Mouse (Mus musculus) stomach, embryonic 14.5 days (tissue): ENCODE measurements at regions not wholly inside any gene's neighbourhood (a gene's known extent, or its start where the extent isn't known, plus 50 kb on each side); places are given as distances from the start of the nearest gene placed in this dataset.
A peak's percentile ranks its signal among the peaks of the same experiment; 100 is the strongest.

Experiments used
- ATAC-seq: fragments of 200-750 bp; cut with Nextera tagmentation; 2 replicates; pipeline ENCODE4 v1.8.0; 2017; ENCODE audit warnings: low read depth, moderate TSS enrichment; ENCODE audit not compliant: insufficient number of reproducible peaks, insufficient read depth, low FRiP score
- H3K27ac ChIP-seq: fragments of 300-500 bp; sonication (generic); 2 replicates; pipeline ENCODE4 v1.5.1; 2014; ENCODE audit warnings: mild to moderate bottlenecking, low read length, moderate library complexity, mixed read lengths
- H3K27me3 ChIP-seq: fragments of 300-500 bp; sonication (generic); 2 replicates; pipeline ENCODE4 v1.6.1; 2014; ENCODE audit warnings: low read length, control low read depth, mixed read lengths; ENCODE audit not compliant: control insufficient read depth, insufficient read depth
- H3K36me3 ChIP-seq: fragments of 300-500 bp; sonication (generic); 2 replicates; pipeline ENCODE4 v1.6.1; 2014; ENCODE audit warnings: mild to moderate bottlenecking, control low read depth, low read length, moderate library complexity, mixed read lengths; ENCODE audit not compliant: control insufficient read depth, insufficient read depth
- H3K4me1 ChIP-seq: fragments of 300-500 bp; sonication (generic); 2 replicates; pipeline ENCODE4 v1.6.1; 2014; ENCODE audit warnings: low read length, control low read depth, mixed read lengths; ENCODE audit not compliant: control insufficient read depth, insufficient read depth
- H3K4me2 ChIP-seq: fragments of 300-500 bp; sonication (generic); replicated peaks from 2 replicates; pipeline ENCODE4 v1.6.1; 2014; ENCODE audit warnings: low read depth, low read length, control low read depth
- H3K4me3 ChIP-seq: fragments of 300-500 bp; sonication (generic); 2 replicates; pipeline ENCODE4 v1.5.1; 2014; ENCODE audit warnings: low read depth, low read length, control low read depth
- H3K9ac ChIP-seq: fragments of 300-500 bp; sonication (generic); replicated peaks from 2 replicates; pipeline ENCODE4 v1.6.1; 2014; ENCODE audit warnings: low read depth, mild to moderate bottlenecking, control low read depth, low read length, moderate library complexity, mixed read lengths
- H3K9me3 ChIP-seq: fragments of 300-500 bp; sonication (generic); 2 replicates; pipeline ENCODE4 v1.6.1; 2016; ENCODE audit warnings: low read depth, low read length, control low read depth; ENCODE audit not compliant: control insufficient read depth
- WGBS: fragments of 180-500 bp; shearing (Covaris S2); extraction: QIAGEN DNeasy Blood & Tissue Kit; methylation state at CpG from one replicate; pipeline ENCODE4 v1.1.7; 2014; 5-methylcytosine and 5-hydroxymethylcytosine counted together

DNA sequence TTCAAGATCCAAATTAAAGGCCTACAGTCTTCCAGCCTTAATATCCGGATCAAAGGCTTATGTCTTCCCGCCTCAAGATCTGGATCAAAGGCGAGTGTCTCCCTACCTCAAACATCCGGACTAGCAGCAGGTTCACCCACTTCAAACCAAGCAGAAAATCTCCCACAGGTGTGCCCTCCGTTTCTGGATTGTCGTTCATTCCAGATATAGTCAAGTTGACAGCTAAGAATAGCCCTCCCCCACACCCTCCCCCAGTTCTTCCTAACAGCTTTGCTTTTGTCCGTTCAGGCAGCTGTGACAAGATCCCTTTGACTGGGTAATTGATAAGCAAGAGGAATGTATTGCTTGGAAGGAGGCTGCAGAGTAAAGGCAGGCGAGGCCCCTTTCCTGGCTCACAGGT is 118.3 kb upstream of the Serp2 start:
- Histone ChIP-seq H3K4me2 (no peak overlapping the region), H3K9ac (no peak overlapping the region), H3K36me3 (no peaks in the 10 kb centered on the region), H3K4me1 (peaks cover 15% of the 10 kb centered on the region; the same call in 1 of the 2 replicates), H3K27me3 (no peaks in the 10 kb centered on the region), H3K27ac (no peak overlapping the region), H3K4me3 (no peak overlapping the region), H3K9me3 (no peaks in the 10 kb centered on the region)
- ATAC-seq = no peak
- 38% methylated on average over 8 of the region's 8 CpGs for WGBS

DNA sequence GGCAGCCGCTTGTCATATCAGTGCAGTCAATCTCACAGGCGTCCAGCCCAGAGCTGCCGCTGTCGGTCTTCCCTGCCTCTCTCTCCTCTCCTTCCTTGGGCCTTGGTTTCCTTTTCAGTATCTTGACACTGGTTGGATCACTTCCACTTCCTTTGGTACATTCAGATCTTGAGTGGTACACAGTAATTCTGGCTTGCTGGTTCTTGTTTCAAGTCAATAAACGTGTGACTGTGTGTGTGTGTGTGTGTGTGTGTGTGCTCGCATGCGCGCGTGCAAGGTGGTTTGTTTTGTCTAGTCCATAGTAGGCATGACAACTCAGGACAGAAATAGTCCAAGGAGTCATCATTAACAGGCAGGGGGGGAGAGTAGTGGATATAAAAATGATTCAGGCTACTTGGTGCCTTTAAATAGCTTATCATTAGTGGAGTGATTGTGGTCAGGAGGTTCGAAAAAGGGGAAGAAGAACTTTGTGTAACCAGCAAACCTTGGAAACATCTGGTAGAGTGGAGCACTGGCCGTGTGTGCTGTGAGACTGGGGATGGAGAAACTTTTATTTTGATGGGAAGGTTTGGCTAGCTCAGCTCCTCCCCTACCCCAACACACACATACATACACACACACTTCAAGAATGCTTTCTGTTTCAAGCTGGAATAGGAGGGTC is 117.1 kb upstream of the Serp2 start:
- Histone ChIP-seq H3K27me3 (no peaks in the 10 kb centered on the region), H3K4me2 (no peak overlapping the region), H3K4me3 (no peak overlapping the region), H3K36me3 (no peaks in the 10 kb centered on the region), H3K9ac (no peak overlapping the region), H3K4me1 (peaks cover 14% of the 10 kb centered on the region; the same call in 1 of the 2 replicates), H3K27ac (no peak overlapping the region), H3K9me3 (no peaks in the 10 kb centered on the region)
- ATAC-seq = no peak
- WGBS = 61% methylated on average over 11 of the region's 11 CpGs

DNA sequence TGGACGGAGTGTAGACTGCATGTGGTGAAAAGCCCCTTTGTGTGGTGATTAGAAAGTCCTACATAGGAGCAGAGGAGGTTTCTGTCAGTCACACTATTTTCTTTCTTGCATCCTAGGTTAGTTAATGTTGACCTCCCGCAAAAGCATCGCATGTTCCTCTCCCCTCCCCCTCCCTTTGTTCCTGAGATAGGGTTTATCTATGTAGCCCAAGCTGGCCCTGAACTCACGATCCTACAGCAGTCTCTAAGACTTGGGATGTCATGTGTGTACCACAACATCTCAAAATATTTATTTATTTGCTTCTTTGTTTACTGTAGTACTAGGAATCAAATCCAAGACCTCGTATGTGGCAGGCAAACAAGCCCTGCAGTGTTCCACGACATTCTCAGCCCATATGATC is 116.2 kb upstream of the Serp2 start:
- 60% methylated on average over 6 of the region's 6 CpGs for WGBS
- no peaks in the 10 kb centered on the region for H3K36me3 ChIP-seq
- H3K4me1 ChIP-seq = peaks cover 12% of the 10 kb centered on the region; the same call in 1 of the 2 replicates
- H3K9ac ChIP-seq = no peak overlapping the region
- no peak overlapping the region for H3K4me3 ChIP-seq
- no peaks in the 10 kb centered on the region for H3K9me3 ChIP-seq
- ATAC-seq = no peak
- H3K4me2 ChIP-seq = no peak overlapping the region
- H3K27me3 ChIP-seq = no peaks in the 10 kb centered on the region
- H3K27ac ChIP-seq = no peak overlapping the region

DNA sequence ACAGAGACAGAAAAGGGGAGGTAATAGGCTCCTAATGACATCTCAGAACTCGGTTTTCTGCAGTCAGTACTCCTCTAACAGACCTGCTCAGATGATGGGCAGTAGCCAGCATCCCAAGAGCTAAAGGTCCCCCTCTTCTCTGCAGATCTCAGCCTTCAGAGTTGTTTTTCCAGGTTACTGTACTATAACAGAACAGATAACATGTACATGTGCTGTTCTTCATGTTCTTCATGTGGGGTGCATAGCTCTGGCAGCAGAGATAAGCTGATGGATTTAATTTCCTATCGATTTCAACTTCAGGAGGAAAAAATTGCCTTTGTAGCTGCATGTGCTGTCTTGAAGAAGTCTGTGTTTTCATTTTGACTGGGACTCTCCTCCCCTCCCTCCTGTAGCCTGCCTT is 115.8 kb upstream of the Serp2 start:
- WGBS = 76% methylated on average over 2 of the region's 2 CpGs
- Histone ChIP-seq H3K4me2 (no peak overlapping the region), H3K27ac (no peak overlapping the region)

DNA sequence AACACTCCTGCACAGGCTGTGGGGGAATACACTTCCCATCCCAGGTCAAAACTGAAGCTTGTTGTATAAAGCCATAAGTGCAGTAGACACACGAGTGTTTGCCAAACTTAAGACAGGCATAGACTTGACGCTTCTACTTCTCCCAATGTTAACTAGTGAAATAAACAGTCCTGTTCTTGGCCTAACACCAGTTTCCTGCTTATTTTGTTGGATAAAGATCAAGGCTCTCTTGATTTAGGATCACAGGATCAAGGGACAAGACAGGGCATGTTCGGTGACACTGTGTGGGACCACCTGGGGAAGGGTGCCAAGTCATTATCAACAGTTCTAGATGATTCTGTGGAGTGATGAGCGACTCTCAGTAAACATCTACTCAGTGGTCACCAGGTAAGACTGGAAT is 114.3 kb upstream of the Serp2 start:
- Histone ChIP-seq H3K4me2 (no peak overlapping the region), H3K9me3 (no peaks in the 10 kb centered on the region), H3K27me3 (no peaks in the 10 kb centered on the region), H3K36me3 (no peaks in the 10 kb centered on the region), H3K27ac (no peak overlapping the region), H3K4me3 (no peak overlapping the region), H3K9ac (no peak overlapping the region), H3K4me1 (peaks cover 12% of the 10 kb centered on the region; the same call in 1 of the 2 replicates)
- no peak for ATAC-seq
- WGBS = 62% methylated on average over 4 of the region's 4 CpGs

More for the DNA sequence above, 115.8 kb upstream of the Serp2 start:
- Histone ChIP-seq H3K4me1 (peaks cover 12% of the 10 kb centered on the region; the same call in 1 of the 2 replicates), H3K36me3 (no peaks in the 10 kb centered on the region), H3K9ac (no peak overlapping the region), H3K27me3 (no peaks in the 10 kb centered on the region), H3K4me3 (no peak overlapping the region), H3K9me3 (no peaks in the 10 kb centered on the region)
- ATAC-seq = no peak

DNA sequence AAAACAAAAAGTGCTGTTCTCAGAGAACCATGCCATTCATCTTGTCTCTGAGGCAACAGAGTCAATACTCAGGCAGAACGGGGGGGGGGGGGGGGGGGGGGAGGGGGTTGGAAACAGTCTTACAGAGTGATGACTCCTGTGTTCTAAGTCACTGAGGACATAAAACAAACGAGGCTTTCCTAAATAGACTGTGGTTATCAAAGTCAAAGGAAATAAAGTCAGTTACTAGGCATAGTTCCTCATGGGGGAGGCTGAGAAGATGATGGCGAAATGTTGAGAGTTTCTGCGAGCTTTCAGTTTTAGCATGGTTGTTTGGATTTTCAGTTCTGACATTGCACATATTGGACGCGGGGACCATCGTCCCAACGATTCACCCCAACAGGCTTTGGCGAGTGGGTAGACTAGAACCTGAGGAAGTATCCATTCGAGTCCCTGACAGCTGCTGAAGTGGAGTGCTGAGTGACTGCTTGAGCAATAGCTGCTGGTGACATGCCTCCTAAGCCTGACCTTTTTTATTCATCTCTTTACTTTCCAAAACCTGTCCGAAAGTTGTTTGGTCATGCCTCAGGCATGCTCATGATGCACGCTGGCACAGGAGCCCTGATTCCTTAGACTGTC is 109.2 kb upstream of the Serp2 start:
- ATAC-seq = no peak
- Histone ChIP-seq H3K9ac (no peak overlapping the region), H3K27ac (no peak overlapping the region), H3K4me2 (no peak overlapping the region), H3K36me3 (no peaks in the 10 kb centered on the region), H3K4me3 (no peak overlapping the region), H3K4me1 (peaks cover 7% of the 10 kb centered on the region; the same call in 1 of the 2 replicates), H3K9me3 (no peaks in the 10 kb centered on the region), H3K27me3 (no peaks in the 10 kb centered on the region)
- WGBS = 69% methylated on average over 12 of the region's 12 CpGs

DNA sequence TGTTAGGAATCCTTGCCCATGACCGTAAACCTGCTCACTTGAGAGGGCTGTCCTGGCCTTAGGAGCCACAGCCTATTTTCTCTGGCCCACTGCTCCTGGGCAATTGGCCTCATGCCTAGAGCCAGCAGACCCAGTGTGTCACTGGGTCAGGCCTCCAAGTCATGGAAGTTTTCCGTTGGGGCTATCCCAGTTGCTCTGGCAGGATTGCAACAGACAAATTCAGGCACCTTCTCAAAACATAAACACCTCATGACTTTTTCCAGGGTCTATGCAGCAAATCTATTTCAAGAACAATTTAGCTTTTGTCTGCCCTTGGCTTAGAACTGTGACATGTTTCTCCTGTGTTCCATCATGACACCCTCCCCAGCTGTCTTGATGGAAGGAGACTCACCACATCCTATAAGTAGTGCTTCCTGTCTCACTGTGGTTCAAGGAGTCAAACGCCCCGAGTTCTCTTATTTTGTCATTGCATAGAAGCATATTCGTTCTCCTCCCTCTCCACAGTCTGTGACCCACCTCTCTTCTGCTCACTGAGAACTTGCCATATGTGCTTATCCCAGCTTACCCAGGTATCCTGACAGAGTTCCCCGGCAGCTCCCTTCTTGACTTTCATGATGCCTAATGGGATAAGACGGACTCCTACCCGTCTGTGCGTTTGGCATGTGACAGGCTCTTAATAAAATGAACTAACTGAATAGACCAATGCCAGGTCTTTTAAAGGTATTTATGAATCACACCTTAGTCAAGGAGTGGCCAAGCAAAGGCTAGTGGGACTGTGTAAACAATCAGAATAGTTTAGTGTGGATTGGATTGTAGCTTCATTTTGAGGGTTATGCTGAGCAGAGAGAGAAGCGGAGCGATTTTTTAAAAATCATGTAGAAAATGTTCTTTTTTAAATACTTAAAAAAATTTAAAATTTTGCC is 108.2 kb upstream of the Serp2 start:
- Histone ChIP-seq H3K9me3 (no peaks in the 10 kb centered on the region), H3K27me3 (no peaks in the 10 kb centered on the region), H3K4me3 (no peak overlapping the region), H3K36me3 (no peaks in the 10 kb centered on the region), H3K4me2 (no peak overlapping the region), H3K27ac (0 out of 2 replicates have a peak overlapping the region, but pooled peaks have one; percentile 45), H3K9ac (no peak overlapping the region), H3K4me1 (peaks cover 7% of the 10 kb centered on the region; the same call in 1 of the 2 replicates)
- WGBS = 61% methylated on average over 11 of the region's 11 CpGs
- no peak for ATAC-seq

DNA sequence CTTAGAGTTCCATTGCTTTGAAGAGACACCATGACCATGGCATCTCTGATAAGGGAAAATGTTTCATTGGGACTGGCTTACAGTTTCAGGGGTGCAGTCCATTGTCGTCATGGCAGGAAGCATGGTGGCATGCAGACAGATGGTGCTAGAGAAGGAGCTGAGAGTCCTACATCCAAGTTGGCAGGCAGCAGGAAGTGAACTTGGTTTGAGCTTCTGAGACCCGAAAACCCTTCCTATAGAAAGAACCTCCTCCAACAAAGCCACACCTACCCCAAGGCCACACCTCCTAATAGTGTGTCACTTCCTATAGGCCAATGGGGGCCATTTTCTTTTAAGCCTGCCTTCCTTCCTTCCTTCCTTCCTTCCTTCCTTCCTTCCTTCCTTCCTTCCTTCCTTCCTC is 107.1 kb upstream of the Serp2 start:
- Histone ChIP-seq H3K4me3 (no peak overlapping the region), H3K9me3 (no peaks in the 10 kb centered on the region), H3K4me1 (peaks cover 7% of the 10 kb centered on the region; the same call in 1 of the 2 replicates), H3K27ac (no peak overlapping the region), H3K27me3 (no peaks in the 10 kb centered on the region), H3K36me3 (no peaks in the 10 kb centered on the region), H3K4me2 (no peak overlapping the region), H3K9ac (no peak overlapping the region)
- ATAC-seq = no peak
- 97% methylated on average over 2 of the region's 2 CpGs for WGBS
